Mouse (Mus musculus): ENCODE data around the gene Ddx41.
"Not testable (repeated sequence)": the region's sequence is repeated elsewhere in the genome, so short reads cannot be mapped to it uniquely, and the experiment has no call there.

Gene Ddx41

DNA sequence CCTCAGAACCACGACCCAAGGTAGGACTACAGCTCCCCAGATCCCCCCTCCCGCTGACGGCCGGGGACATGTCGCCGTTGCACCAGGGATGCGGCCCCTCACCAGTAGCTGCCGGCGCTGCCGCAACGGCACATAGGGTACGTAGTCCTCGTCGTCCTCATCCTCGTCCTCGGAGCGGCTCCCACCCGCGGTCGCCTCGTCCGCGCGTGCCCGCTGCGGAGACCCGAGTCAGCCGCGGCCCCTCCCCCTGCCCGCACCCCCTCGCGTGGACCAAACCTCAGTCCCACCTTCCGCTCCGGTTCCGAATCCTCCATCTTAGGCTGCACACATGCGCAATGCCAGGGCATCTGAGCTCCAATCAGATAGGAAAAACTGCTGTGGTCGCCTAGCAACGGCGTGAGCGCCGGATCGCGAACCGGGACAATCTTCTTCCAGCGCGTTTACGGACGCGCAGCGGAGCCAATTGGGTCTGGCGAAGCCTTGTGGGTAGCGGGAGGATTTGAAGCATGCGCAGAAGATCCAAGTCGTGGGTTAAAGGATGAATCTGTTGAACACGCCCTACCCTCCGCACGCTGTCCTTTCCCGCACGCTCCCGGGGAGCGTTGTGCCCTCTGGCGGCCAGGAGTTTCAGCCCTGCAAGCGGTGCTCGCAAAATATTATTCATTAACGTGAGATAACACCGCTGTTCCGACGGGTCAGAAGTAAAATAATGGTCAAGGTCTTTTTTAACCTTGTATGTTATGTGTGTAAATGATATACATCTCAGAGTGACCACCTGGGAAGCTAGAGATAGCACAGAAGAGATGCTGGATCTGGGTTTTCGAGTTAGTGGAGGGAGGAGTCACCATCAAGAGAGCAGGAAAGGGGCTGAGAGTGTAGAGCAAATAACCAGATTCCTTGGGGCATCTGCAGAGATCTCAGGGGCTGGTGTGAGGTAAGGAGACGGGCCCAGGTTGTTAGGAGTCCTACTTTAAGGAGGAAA is at the start of gene Ddx41:
Gene Ddx41, minus strand, starts transcription at position 465 of the 982 bp plus-strand sequence.
- peak; percentile 98 for DNase-seq

DNA sequence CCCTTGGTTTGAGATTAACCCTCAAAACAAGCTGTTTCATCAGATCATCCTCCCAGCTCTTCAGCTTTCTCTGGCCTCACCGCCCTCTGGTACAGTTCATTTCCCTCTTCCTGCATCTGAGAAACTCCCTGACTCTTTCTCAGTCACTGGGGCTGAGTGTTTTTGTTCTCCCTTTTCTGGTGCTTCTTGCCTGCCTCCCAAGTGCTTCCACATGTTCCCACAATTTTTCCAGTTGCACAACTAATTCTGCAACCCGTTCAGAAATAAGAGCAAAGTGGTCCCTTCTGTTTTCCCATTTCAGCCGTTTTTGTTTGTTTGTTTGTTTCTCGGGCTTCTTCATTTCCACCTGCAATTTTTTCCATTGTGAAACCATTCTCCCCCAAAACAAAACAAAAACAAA is 41.6 kb upstream of the Ddx41 start:
- no peak for DNase-seq

GRCm38 (mm10) chr13:55576872-55577271 is 40.4 kb upstream of the Ddx41 start:
- DNase-seq = not testable (repeated sequence)

DNA sequence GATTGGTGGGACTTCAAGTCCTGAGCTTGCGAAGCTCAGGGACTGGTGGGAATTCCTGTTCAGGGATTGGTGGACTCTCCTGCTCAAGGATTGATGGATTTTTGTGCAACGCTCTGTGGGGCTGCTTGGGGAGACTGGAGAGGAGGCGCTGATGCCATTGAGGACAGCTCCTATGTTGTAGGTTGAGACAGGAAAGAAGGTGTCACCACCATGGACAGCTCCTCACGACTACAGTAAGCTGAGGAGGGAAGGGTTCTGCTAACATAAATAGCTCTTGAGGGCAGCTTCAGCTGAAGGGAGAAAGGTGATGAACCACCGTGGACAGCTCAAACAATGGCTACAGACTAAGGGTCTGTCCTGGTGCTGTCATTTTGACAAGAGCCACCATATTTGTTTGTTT is 39.5 kb upstream of the Ddx41 start:
- DNase-seq = no peak

DNA sequence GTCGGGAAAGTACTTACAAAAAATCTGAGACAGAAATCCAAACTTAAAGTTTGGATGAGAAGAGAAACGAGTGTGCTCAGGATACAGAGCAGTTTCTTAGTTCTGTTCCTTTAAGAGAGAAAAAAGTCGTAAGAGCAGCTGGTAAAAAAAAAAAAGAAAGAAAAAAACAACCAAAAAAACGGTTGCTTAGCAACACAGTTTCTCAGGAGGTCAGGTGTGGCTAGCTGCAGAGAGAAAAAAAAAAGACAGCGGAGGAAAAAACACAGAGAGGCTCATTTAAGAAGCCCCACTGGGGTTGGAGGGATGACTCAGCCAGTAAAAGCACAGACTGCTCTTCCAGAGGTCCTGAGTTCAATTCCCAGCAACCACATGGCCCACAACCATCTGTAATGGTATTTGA is 37.9 kb upstream of the Ddx41 start:
- no peak for DNase-seq

DNA sequence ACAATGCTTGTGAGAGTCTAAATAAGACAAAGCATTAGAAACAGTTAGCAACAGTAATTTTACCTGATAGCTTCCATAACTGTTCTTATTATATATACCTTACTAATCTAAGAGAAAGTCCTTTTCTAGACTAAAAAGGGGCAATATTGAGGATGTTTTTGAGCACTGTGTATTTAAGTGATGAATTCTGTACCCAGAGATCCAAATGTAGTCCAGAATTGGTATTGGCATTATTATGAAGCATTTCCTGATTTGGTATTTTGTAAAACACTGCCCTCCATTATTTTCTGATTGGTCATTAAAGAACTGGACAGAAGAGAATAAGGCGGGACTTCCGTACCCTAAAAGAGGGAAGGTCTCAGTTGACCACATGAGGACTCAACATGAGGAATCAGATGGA is 37.0 kb upstream of the Ddx41 start, which contains the start of gene Tmed9:
Gene Tmed9, plus strand, starts transcription at position 301 of the 400 bp plus-strand sequence.
- no peak for DNase-seq

DNA sequence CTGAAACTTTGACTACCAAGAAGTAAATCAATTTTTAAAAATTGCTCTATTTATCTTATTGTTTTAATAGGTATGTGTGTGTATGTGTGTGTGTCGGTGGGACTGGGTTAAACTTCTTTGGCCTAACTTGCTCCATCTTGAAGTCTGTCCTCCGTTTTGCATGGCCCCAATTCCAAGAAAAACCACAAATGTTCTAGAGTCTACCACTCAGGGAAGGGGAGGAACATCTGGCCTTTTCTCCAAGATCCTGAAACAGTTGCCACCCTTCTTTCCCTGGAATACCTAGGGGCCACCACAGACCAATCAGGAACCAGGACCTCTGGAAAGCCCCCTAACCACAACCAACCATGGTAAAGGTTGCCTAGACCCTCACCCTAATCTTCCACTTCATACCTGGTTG is 35.5 kb upstream of the Ddx41 start:
- no peak for DNase-seq

GRCm38 (mm10) chr13:55571027-55571751 is 34.7 kb upstream of the Ddx41 start, which contains the start of gene Fam193b:
Gene Fam193b, minus strand, starts transcription at chr13:55571120.
- DNase-seq = peak; percentile 96

DNA sequence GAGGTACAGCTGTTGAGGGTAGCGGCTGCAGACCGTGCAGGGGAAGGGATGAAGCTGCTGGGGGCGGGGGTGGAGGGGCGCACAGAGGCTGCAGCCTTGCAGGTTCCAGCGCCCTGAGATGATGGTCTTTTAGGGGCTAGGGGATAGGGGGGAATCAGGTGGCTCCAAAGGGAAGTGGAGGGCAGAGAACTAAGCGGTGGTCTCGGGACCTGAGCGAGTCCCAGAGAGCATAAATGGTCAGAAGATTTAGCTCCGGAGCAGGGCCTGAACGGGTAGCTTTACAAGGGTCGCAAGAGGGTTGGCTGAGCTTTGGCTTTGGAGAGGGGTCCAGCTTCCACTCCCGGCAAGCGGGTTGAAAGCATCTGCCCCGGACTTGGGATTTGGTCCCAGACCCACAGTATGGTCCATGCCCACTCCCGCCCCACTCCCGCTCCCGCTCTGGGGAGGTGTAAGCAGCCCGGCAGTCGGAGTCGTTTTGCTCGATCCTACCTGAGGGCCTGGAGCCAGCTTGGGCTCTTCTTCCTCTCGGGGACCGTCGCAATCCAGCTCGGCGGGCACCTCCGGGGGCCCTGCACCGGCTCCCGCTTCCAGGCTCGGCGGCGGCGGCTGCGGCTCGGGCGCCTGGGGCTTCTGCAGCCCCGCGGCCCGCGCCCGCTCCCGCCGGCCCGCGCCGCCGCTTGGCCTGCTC is 34.0 kb upstream of the Ddx41 start:
- peak; percentile 39 for DNase-seq

DNA sequence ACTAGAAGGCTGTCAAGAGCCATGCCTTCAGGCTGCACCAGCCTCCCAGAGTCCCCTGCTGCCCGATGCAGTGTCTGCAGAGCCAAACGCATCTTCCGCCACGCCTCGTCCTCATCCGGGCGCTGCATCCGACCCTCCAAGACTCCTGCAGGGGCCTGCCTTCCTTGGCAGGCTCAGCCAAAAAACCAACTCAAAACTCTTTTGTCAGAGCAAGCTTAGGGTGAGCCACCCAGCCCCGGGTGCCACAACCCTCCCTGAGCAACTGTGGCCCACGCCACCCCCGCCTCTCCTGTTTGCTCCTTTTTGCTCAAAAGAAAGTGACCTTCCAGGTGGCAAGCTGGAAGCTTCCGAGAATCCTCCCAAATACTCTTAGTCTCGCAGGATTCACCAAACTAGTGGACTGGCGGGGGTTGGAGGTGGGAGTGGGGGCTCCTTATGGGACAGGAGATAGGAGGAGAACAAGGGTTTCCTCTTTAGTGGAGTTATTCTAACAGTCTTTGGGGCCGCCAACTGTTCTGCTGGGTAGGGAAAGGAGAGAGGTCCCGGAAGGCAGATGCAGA is 33.3 kb upstream of the Ddx41 start:
- peak; percentile 34 for DNase-seq

GRCm38 (mm10) chr13:55568524-55568923 is 32.1 kb upstream of the Ddx41 start:
- DNase-seq = not testable (repeated sequence)

DNA sequence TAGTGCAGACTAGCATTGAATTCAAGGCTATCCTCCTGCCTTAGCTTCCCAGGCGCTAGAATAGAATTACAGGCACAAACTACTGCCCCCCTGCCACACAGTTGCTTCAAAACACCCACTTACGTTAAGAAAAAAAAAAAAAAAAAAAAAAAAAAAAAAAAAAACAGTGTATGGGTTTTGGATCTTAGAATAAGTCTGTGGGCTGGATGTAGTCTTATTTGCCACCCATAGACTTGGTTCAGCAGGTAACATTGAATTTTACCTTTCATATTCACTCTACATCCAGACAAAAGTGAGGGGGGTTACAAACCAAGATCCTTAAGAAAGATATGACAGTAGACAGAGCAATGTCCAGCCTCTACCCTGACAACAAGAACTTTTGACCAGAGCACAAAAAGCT is 31.5 kb upstream of the Ddx41 start:
- no peak for DNase-seq

DNA sequence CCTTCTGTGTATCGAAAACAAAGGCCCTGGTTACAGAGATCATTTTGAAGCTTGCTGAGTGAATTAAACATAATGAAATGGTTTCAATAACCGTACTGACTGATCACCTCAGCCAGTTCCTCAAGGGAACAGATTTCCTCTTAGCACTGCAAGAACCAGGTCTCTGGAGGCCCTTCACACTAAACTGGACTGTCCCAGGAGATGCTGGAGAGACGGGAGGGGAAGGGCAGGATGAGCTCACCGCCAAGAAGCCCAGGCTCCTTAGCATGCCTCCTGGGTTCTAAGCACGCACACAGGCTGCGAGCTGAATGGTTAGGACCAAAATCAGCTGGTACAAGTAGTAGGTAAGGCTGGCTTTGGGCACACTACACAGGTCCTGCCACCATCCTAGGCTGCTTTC is 30.5 kb upstream of the Ddx41 start:
- no peak for DNase-seq

DNA sequence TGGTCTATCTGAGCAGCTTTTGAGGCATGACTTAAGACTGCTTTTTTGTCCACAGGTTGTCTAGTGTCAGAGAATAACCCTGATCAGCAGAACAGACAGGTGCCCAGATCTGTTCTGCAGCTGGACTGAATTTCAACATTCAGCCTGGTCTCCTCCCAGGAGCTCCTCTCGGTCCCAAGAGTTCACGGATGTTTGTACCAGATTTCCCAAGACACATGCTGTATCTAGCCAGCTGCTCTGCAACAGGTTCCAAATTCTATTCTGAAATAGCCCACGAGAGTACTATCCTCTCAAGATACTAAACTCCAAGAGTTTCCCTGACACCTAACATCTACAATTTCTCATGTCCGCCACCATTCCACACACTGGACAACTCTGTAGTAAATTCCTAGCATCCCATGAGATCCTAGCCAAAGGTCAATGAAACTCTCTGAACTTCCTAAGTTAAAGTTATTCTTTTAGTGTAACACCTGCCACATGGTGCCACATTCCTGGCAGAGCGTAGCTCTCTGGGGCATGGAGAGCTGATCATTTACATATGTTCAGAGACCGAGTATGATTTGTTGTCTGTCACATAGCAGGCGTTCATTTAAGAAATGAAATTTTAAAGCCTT is 26.9 kb upstream of the Ddx41 start:
- no peak for DNase-seq

DNA sequence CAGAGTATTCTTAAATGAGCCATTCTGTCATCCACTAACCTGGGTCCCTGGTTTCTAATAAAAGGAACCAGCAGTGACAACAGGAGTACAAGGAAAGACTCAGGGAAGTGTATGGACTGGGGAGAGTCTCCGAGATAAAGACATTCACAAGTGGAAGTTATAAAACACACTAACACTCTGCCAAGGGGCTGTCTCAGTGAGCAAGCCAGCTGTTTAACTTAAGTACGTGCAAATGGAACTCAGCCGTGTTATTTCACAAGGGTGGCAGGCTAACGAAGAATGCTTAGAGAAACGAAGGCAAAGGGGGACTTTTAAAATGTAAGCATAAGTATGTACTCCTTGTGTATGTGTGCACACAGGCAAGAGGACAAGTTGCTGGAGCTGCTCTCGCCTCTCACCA is 21.0 kb upstream of the Ddx41 start:
- DNase-seq = peak; percentile 33

- DNase-seq = no peak
Measured at GRCm38 (mm10) chr13:55555921-55556320, 19.5 kb upstream of the Ddx41 start.

DNA sequence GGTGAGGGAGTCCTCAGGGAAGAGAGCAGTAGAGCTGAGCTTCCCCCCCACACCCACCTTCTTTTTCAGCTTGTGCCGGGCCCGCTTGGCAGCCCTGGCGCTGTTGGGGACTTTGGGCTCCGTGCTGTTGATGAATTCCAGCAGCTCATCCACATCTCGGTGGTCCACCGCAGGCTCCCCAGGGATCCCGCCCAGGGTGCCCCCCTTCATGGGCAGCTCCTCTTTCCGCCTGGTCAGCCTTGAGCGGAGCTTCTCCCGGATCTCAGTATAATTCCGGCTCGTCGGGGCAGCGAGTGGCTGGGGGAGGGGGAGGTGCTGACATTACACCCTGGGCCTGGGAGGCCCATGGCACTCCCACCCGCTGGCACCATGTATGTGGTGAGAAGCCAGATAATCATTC is 12.6 kb upstream of the Ddx41 start:
- no peak for DNase-seq

DNA sequence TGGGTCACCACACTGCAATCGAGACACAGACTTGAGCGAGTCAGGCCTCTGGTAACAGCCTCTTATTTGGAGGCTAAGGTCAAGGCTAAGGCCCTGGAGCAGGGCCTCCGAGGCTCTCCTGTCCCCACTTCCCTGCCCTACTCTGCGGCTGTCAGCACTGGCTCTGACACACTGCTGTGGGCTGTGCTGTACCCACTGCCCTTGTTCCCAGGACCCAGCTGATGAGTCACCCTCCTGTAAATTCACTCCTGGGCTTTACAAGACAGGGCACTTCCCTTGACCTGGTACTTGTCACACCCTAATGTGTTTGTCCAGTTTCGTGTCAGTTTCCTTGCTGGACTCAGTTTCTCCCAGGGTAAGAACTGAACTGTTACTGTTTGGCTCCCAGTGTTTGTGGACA is 12.0 kb upstream of the Ddx41 start:
- no peak for DNase-seq

DNA sequence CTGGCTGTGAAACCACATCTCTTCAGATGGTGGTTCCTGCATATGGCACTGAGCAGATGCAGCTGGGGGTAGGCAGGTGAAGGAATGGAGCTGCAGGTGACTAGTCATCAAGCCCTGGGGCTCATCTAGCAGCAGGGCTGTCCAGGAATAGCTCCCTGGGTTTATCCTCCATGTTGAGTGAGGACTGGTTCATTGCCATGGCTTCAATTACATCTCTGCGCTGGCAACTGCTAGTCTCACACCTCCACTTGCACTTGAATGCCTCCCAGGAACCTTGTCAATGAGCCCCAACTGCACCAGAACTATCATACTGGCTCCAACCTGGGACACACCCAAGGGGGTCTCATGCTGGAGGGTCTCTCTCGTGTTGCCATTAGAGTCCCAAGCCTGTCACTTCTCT is 11.5 kb upstream of the Ddx41 start:
- no peak for DNase-seq

DNA sequence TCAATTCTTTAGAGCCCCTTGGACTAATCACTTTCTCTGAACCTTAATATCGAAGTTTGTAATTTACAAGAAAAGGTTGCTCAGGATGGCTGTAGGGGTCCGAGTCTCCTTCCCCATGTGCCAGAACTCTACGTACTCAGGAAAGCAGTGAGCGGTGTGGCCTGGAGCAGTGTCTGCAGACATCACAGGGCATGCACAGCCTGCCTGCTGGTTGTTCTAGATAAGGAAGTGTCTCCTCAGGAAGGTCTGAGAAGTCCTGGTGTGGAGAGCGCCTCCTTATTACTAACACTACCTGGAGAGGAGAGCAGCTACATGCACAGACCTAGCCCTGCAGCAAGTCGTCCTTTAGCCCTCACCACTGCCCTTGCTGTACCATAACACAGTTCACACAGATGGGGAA is 8.3 kb upstream of the Ddx41 start:
- DNase-seq = no peak

- peak; percentile 44 for DNase-seq
Measured at GRCm38 (mm10) chr13:55543447-55543846, 7.0 kb upstream of the Ddx41 start.

DNA sequence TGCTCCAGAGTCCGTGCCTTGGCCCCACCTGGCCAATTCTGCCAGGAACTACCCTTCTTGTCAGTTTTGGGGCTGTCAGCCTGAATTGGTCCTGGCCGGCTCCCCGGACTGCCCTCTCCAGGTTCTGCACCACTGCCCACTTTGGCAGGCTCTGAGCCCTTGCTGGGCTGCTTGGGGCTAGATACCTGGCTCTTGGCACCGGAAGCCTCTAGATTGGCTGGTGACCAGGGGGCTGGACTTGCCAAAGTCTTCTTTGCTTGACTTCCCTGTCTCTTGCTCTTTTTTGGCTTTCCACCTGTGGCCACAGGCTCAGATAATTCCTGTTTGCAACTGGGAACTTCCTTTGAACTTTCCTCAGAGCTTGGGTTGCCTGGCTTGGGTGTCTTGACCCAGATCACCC is 6.4 kb upstream of the Ddx41 start:
- peak; percentile 48 for DNase-seq
